Mouse (Mus musculus) cortical plate, adult 2 months (tissue): Measurements from ENCODE around the gene Dpf1.

Experiments
- CTCF ChIP-seq: fragments of 200-500 bp; IDR thresholded peaks from 2 replicates; pipeline ENCODE4 v1.5.1; 2011; ENCODE audit warnings: mild to moderate bottlenecking, control low read depth, low read length; ENCODE audit not compliant: insufficient read depth; ENCODE audit errors: extremely low read depth
- POLR2A ChIP-seq: fragments of 200-500 bp; IDR thresholded peaks from 2 replicates; pipeline ENCODE4 v1.6.1; 2011; ENCODE audit warnings: mild to moderate bottlenecking, low read length, control low read depth; ENCODE audit not compliant: insufficient read depth; ENCODE audit errors: extremely low read depth

GRCm38 (mm10) chr7:29277510-29277909 is 26.2 kb upstream of the Dpf1 start:
- no peak for TF ChIP-seq POLR2A
- no peak for TF ChIP-seq CTCF
